Mouse (Mus musculus): ENCODE data around the gene Aoc1. TPM values are rescaled to one million over a fixed set of nuclear protein-coding genes. Genes with fewer than 3 reads are reported as not detected.
"Not testable (repeated sequence)": the region's sequence is repeated elsewhere in the genome, so short reads cannot be mapped to it uniquely, and the experiment has no call there.

Aoc1 gene
- polyA plus RNA-seq, 1 experiment from 2014 or later = not detected

GRCm38 (mm10) chr6:48896956-48897355 is 24.3 kb downstream of the Aoc1 start:
- DNase-seq (ENCODE audit: low spot score, missing footprints) = no peak
- Histone ChIP-seq H3K4me3 (ENCODE audit: low read depth, low read length) (no peak overlapping the region), H3K4me1 (ENCODE audit: control insufficient read depth, insufficient read depth, low read length) (no peaks in the 10 kb centered on the region), H3K27me3 (ENCODE audit: control insufficient read depth, insufficient read depth, low read length) (no peaks in the 10 kb centered on the region), H3K9ac (ENCODE audit: low read length) (no peak overlapping the region), H3K4me2 (no peak overlapping the region), H3K27ac (ENCODE audit: low read depth, low read length) (no peak overlapping the region), H3K36me3 (ENCODE audit: control insufficient read depth, insufficient read depth, low read length) (no peaks in the 10 kb centered on the region), H3K9me3 (ENCODE audit: control insufficient read depth, low read length) (no peaks in the 10 kb centered on the region)
- 87% methylated on average over 5 of the region's 5 CpGs for WGBS
- ATAC-seq (ENCODE audit: low FRiP score) = no peak

- not testable (repeated sequence) for H3K4me1 ChIP-seq (ENCODE audit: control insufficient read depth, insufficient read depth, low read length); H3K36me3 ChIP-seq (ENCODE audit: control insufficient read depth, insufficient read depth, low read length); H3K27me3 ChIP-seq (ENCODE audit: control insufficient read depth, insufficient read depth, low read length); H3K9ac ChIP-seq (ENCODE audit: low read length); H3K4me3 ChIP-seq (ENCODE audit: low read depth, low read length); H3K27ac ChIP-seq (ENCODE audit: low read depth, low read length); H3K9me3 ChIP-seq (ENCODE audit: control insufficient read depth, low read length); H3K4me2 ChIP-seq; ATAC-seq (ENCODE audit: low FRiP score); DNase-seq (ENCODE audit: low spot score, missing footprints)
- 96% methylated on average over 11 of the region's 11 CpGs for WGBS
Observed at GRCm38 (mm10) chr6:48901316-48901715, 28.6 kb downstream of the Aoc1 start.

- no peak for DNase-seq (ENCODE audit: low spot score, missing footprints)
- H3K4me3 ChIP-seq (ENCODE audit: low read depth, low read length) = no peak overlapping the region
- H3K9ac ChIP-seq (ENCODE audit: low read length) = no peak overlapping the region
- H3K9me3 ChIP-seq (ENCODE audit: control insufficient read depth, low read length) = no peaks in the 10 kb centered on the region
- H3K36me3 ChIP-seq (ENCODE audit: control insufficient read depth, insufficient read depth, low read length) = no peaks in the 10 kb centered on the region
- WGBS = 89% methylated on average over 17 of the region's 17 CpGs
- H3K4me1 ChIP-seq (ENCODE audit: control insufficient read depth, insufficient read depth, low read length) = no peaks in the 10 kb centered on the region
- H3K27ac ChIP-seq (ENCODE audit: low read depth, low read length) = no peak overlapping the region
- H3K27me3 ChIP-seq (ENCODE audit: control insufficient read depth, insufficient read depth, low read length) = no peaks in the 10 kb centered on the region
- ATAC-seq (ENCODE audit: low FRiP score) = no peak
- no peak overlapping the region for H3K4me2 ChIP-seq
Observed at GRCm38 (mm10) chr6:48902511-48903406, 30.1 kb downstream of the Aoc1 start.

GRCm38 (mm10) chr6:48903437-48903836 is 30.7 kb downstream of the Aoc1 start:
- no peaks in the 10 kb centered on the region for H3K27me3 ChIP-seq (ENCODE audit: control insufficient read depth, insufficient read depth, low read length)
- no peak overlapping the region for H3K4me3 ChIP-seq (ENCODE audit: low read depth, low read length)
- no peak overlapping the region for H3K9ac ChIP-seq (ENCODE audit: low read length)
- DNase-seq (ENCODE audit: low spot score, missing footprints) = no peak
- H3K4me1 ChIP-seq (ENCODE audit: control insufficient read depth, insufficient read depth, low read length) = no peaks in the 10 kb centered on the region
- WGBS = 82% methylated on average over 4 of the region's 4 CpGs
- no peaks in the 10 kb centered on the region for H3K36me3 ChIP-seq (ENCODE audit: control insufficient read depth, insufficient read depth, low read length)
- H3K4me2 ChIP-seq = no peak overlapping the region
- ATAC-seq (ENCODE audit: low FRiP score) = no peak
- no peaks in the 10 kb centered on the region for H3K9me3 ChIP-seq (ENCODE audit: control insufficient read depth, low read length)
- H3K27ac ChIP-seq (ENCODE audit: low read depth, low read length) = no peak overlapping the region

GRCm38 (mm10) chr6:48905606-48906005 is 32.9 kb downstream of the Aoc1 start:
- Histone ChIP-seq H3K4me2 (no peak overlapping the region), H3K27me3 (ENCODE audit: control insufficient read depth, insufficient read depth, low read length) (no peaks in the 10 kb centered on the region), H3K9me3 (ENCODE audit: control insufficient read depth, low read length) (no peaks in the 10 kb centered on the region), H3K9ac (ENCODE audit: low read length) (no peak overlapping the region), H3K4me3 (ENCODE audit: low read depth, low read length) (no peak overlapping the region), H3K27ac (ENCODE audit: low read depth, low read length) (no peak overlapping the region), H3K4me1 (ENCODE audit: control insufficient read depth, insufficient read depth, low read length) (no peaks in the 10 kb centered on the region), H3K36me3 (ENCODE audit: control insufficient read depth, insufficient read depth, low read length) (no peaks in the 10 kb centered on the region)
- ATAC-seq (ENCODE audit: low FRiP score) (no peak), DNase-seq (ENCODE audit: low spot score, missing footprints) (no peak)
- 95% methylated on average over 13 of the region's 13 CpGs for WGBS

- Histone ChIP-seq H3K9ac (ENCODE audit: low read length) (no peak overlapping the region), H3K27ac (ENCODE audit: low read depth, low read length) (no peak overlapping the region), H3K4me3 (ENCODE audit: low read depth, low read length) (no peak overlapping the region), H3K4me1 (ENCODE audit: control insufficient read depth, insufficient read depth, low read length) (no peaks in the 10 kb centered on the region), H3K27me3 (ENCODE audit: control insufficient read depth, insufficient read depth, low read length) (no peaks in the 10 kb centered on the region), H3K4me2 (no peak overlapping the region), H3K36me3 (ENCODE audit: control insufficient read depth, insufficient read depth, low read length) (no peaks in the 10 kb centered on the region), H3K9me3 (ENCODE audit: control insufficient read depth, low read length) (no peaks in the 10 kb centered on the region)
- 94% methylated on average over 14 of the region's 14 CpGs for WGBS
- no peak for ATAC-seq (ENCODE audit: low FRiP score)
- DNase-seq (ENCODE audit: low spot score, missing footprints) = no peak
Observed at GRCm38 (mm10) chr6:48906371-48906770, 33.7 kb downstream of the Aoc1 start.

- no peak for ATAC-seq (ENCODE audit: low FRiP score)
- Histone ChIP-seq H3K27me3 (ENCODE audit: control insufficient read depth, insufficient read depth, low read length) (no peaks in the 10 kb centered on the region), H3K36me3 (ENCODE audit: control insufficient read depth, insufficient read depth, low read length) (no peaks in the 10 kb centered on the region), H3K9me3 (ENCODE audit: control insufficient read depth, low read length) (no peaks in the 10 kb centered on the region), H3K9ac (ENCODE audit: low read length) (no peak overlapping the region), H3K4me2 (no peak overlapping the region), H3K27ac (ENCODE audit: low read depth, low read length) (no peak overlapping the region), H3K4me3 (ENCODE audit: low read depth, low read length) (no peak overlapping the region), H3K4me1 (ENCODE audit: control insufficient read depth, insufficient read depth, low read length) (no peaks in the 10 kb centered on the region)
- no peak for DNase-seq (ENCODE audit: low spot score, missing footprints)
- WGBS = 69% methylated on average over 1 of the region's 1 CpGs
Observed at GRCm38 (mm10) chr6:48909229-48909628, 36.5 kb downstream of the Aoc1 start.

- H3K9ac ChIP-seq (ENCODE audit: low read length) = no peak overlapping the region
- H3K4me1 ChIP-seq (ENCODE audit: control insufficient read depth, insufficient read depth, low read length) = no peaks in the 10 kb centered on the region
- no peak overlapping the region for H3K4me2 ChIP-seq
- no peak overlapping the region for H3K27ac ChIP-seq (ENCODE audit: low read depth, low read length)
- no peak for ATAC-seq (ENCODE audit: low FRiP score)
- no peak overlapping the region for H3K4me3 ChIP-seq (ENCODE audit: low read depth, low read length)
- no peaks in the 10 kb centered on the region for H3K36me3 ChIP-seq (ENCODE audit: control insufficient read depth, insufficient read depth, low read length)
- WGBS = 53% methylated on average over 3 of the region's 3 CpGs
- H3K27me3 ChIP-seq (ENCODE audit: control insufficient read depth, insufficient read depth, low read length) = no peaks in the 10 kb centered on the region
- DNase-seq (ENCODE audit: low spot score, missing footprints) = no peak
- H3K9me3 ChIP-seq (ENCODE audit: control insufficient read depth, low read length) = no peaks in the 10 kb centered on the region
Observed at GRCm38 (mm10) chr6:48912033-48912432, 39.3 kb downstream of the Aoc1 start.

- Histone ChIP-seq H3K4me2 (no peak overlapping the region), H3K9ac (ENCODE audit: low read length) (no peak overlapping the region), H3K4me1 (ENCODE audit: control insufficient read depth, insufficient read depth, low read length) (no peaks in the 10 kb centered on the region), H3K9me3 (ENCODE audit: control insufficient read depth, low read length) (no peaks in the 10 kb centered on the region), H3K36me3 (ENCODE audit: control insufficient read depth, insufficient read depth, low read length) (no peaks in the 10 kb centered on the region), H3K27me3 (ENCODE audit: control insufficient read depth, insufficient read depth, low read length) (no peaks in the 10 kb centered on the region), H3K27ac (ENCODE audit: low read depth, low read length) (no peak overlapping the region), H3K4me3 (ENCODE audit: low read depth, low read length) (no peak overlapping the region)
- DNase-seq (ENCODE audit: low spot score, missing footprints) (no peak), ATAC-seq (ENCODE audit: low FRiP score) (no peak)
- 94% methylated on average over 2 of the region's 2 CpGs for WGBS
Observed at GRCm38 (mm10) chr6:48913587-48913986, 40.9 kb downstream of the Aoc1 start.

Measured in midbrain, embryonic 11.5 days (tissue).